Mouse (Mus musculus): ENCODE results near the gene Dffa.
"Not testable (repeated sequence)": the region's sequence is repeated elsewhere in the genome, so short reads cannot be mapped to it uniquely, and the experiment has no call there.

Gene Dffa

GRCm38 (mm10) chr4:149159891-149160290 lies 55.9 kb downstream of the Dffa start:
- H3K27me3 ChIP-seq (ENCODE audit: insufficient read depth, low read length): no peaks in the 10 kb centered on the region
- H3K4me3 ChIP-seq (replicated peaks; ENCODE audit: low read length): peak overlapping the region; percentile 55
- TF ChIP-seq NANOG (IDR thresholded peaks at IDR 0.05; ENCODE audit: borderline replicate concordance, low read length) (no peak), POU5F1 (IDR thresholded peaks at IDR 0.05; ENCODE audit: borderline replicate concordance, low read length) (no peak), CTCF (conservative IDR thresholded peaks at IDR 0.05; ENCODE audit: low read length) (no peak)
- peaks cover 97% of the 10 kb centered on the region for H3K36me3 ChIP-seq (ENCODE audit: insufficient read depth, low read length)
- H3K9me3 ChIP-seq (ENCODE audit: low read length): no peaks in the 10 kb centered on the region
- H3K4me1 ChIP-seq (replicated peaks; ENCODE audit: low read depth, low read length): peaks cover 96% of the 10 kb centered on the region

GRCm38 (mm10) chr4:149161166-149161565 lies 57.2 kb downstream of the Dffa start:
- Histone ChIP-seq H3K9me3 (ENCODE audit: low read length) (no peaks in the 10 kb centered on the region), H3K4me3 (replicated peaks; ENCODE audit: low read length) (peak overlapping the region; percentile 55; the same call in 1 of the 2 replicates), H3K4me1 (replicated peaks; ENCODE audit: low read depth, low read length) (peaks cover 99% of the 10 kb centered on the region), H3K36me3 (ENCODE audit: insufficient read depth, low read length) (peaks cover 92% of the 10 kb centered on the region), H3K27me3 (ENCODE audit: insufficient read depth, low read length) (no peaks in the 10 kb centered on the region)
- TF ChIP-seq NANOG (IDR thresholded peaks at IDR 0.05; ENCODE audit: borderline replicate concordance, low read length) (no peak), POU5F1 (IDR thresholded peaks at IDR 0.05; ENCODE audit: borderline replicate concordance, low read length) (no peak), CTCF (conservative IDR thresholded peaks at IDR 0.05; ENCODE audit: low read length) (no peak)

- H3K4me3 ChIP-seq (replicated peaks; ENCODE audit: low read length): peak overlapping the region; percentile 4; the same call in 1 of the 2 replicates
- no peak for TF ChIP-seq POU5F1 (IDR thresholded peaks at IDR 0.05; ENCODE audit: borderline replicate concordance, low read length)
- TF ChIP-seq CTCF (conservative IDR thresholded peaks at IDR 0.05; ENCODE audit: low read length): no peak
- TF ChIP-seq NANOG (IDR thresholded peaks at IDR 0.05; ENCODE audit: borderline replicate concordance, low read length): no peak
- no peaks in the 10 kb centered on the region for H3K9me3 ChIP-seq (ENCODE audit: low read length)
- peaks cover 86% of the 10 kb centered on the region for H3K4me1 ChIP-seq (replicated peaks; ENCODE audit: low read depth, low read length)
- peaks cover 71% of the 10 kb centered on the region for H3K36me3 ChIP-seq (ENCODE audit: insufficient read depth, low read length)
- no peaks in the 10 kb centered on the region for H3K27me3 ChIP-seq (ENCODE audit: insufficient read depth, low read length)
These were observed 59.2 kb downstream of the Dffa start for GRCm38 (mm10) chr4:149163196-149163595.

GRCm38 (mm10) chr4:149164150-149164549 lies 60.2 kb downstream of the Dffa start:
- peaks cover 84% of the 10 kb centered on the region for H3K4me1 ChIP-seq (replicated peaks; ENCODE audit: low read depth, low read length)
- H3K36me3 ChIP-seq (ENCODE audit: insufficient read depth, low read length): peaks cover 62% of the 10 kb centered on the region
- TF ChIP-seq CTCF (conservative IDR thresholded peaks at IDR 0.05; ENCODE audit: low read length): no peak; the same call in 1 of the 2 replicates
- TF ChIP-seq NANOG (IDR thresholded peaks at IDR 0.05; ENCODE audit: borderline replicate concordance, low read length): no peak
- TF ChIP-seq POU5F1 (IDR thresholded peaks at IDR 0.05; ENCODE audit: borderline replicate concordance, low read length): no peak
- no peaks in the 10 kb centered on the region for H3K27me3 ChIP-seq (ENCODE audit: insufficient read depth, low read length)
- H3K9me3 ChIP-seq (ENCODE audit: low read length): no peaks in the 10 kb centered on the region
- H3K4me3 ChIP-seq (replicated peaks; ENCODE audit: low read length): peak overlapping the region; percentile 93; the same call in 1 of the 2 replicates

- Histone ChIP-seq H3K36me3 (ENCODE audit: insufficient read depth, low read length) (peaks cover 40% of the 10 kb centered on the region), H3K4me1 (replicated peaks; ENCODE audit: low read depth, low read length) (peaks cover 80% of the 10 kb centered on the region), H3K27me3 (ENCODE audit: insufficient read depth, low read length) (no peaks in the 10 kb centered on the region), H3K4me3 (replicated peaks; ENCODE audit: low read length) (peak within 1 kb of the TSS; percentile 93), H3K9me3 (ENCODE audit: low read length) (no peaks in the 10 kb centered on the region)
- TF ChIP-seq CTCF (conservative IDR thresholded peaks at IDR 0.05; ENCODE audit: low read length) (no peak), POU5F1 (IDR thresholded peaks at IDR 0.05; ENCODE audit: borderline replicate concordance, low read length) (no peak), NANOG (IDR thresholded peaks at IDR 0.05; ENCODE audit: borderline replicate concordance, low read length) (no peak)
These were observed 62.4 kb downstream of the Dffa start, which contains the start of gene Pgd for GRCm38 (mm10) chr4:149166215-149166946. Gene Pgd, minus strand, starts transcription at chr4:149166771.

- Histone ChIP-seq H3K36me3 (ENCODE audit: insufficient read depth, low read length) (peaks cover 34% of the 10 kb centered on the region), H3K4me3 (replicated peaks; ENCODE audit: low read length) (peak overlapping the region; percentile 93), H3K4me1 (replicated peaks; ENCODE audit: low read depth, low read length) (peaks cover 80% of the 10 kb centered on the region), H3K27me3 (ENCODE audit: insufficient read depth, low read length) (no peaks in the 10 kb centered on the region), H3K9me3 (ENCODE audit: low read length) (no peaks in the 10 kb centered on the region)
- TF ChIP-seq POU5F1 (IDR thresholded peaks at IDR 0.05; ENCODE audit: borderline replicate concordance, low read length) (no peak), CTCF (conservative IDR thresholded peaks at IDR 0.05; ENCODE audit: low read length) (no peak), NANOG (IDR thresholded peaks at IDR 0.05; ENCODE audit: borderline replicate concordance, low read length) (no peak)
These were observed 63.1 kb downstream of the Dffa start for GRCm38 (mm10) chr4:149166957-149167611.

GRCm38 (mm10) chr4:149168016-149168415 lies 64.1 kb downstream of the Dffa start:
- Histone ChIP-seq H3K4me3 (replicated peaks; ENCODE audit: low read length) (peak overlapping the region; percentile 93), H3K4me1 (replicated peaks; ENCODE audit: low read depth, low read length) (peaks cover 80% of the 10 kb centered on the region), H3K9me3 (ENCODE audit: low read length) (no peaks in the 10 kb centered on the region), H3K27me3 (ENCODE audit: insufficient read depth, low read length) (no peaks in the 10 kb centered on the region), H3K36me3 (ENCODE audit: insufficient read depth, low read length) (peaks cover 25% of the 10 kb centered on the region)
- TF ChIP-seq POU5F1 (IDR thresholded peaks at IDR 0.05; ENCODE audit: borderline replicate concordance, low read length) (no peak), CTCF (conservative IDR thresholded peaks at IDR 0.05; ENCODE audit: low read length) (no peak), NANOG (IDR thresholded peaks at IDR 0.05; ENCODE audit: borderline replicate concordance, low read length) (no peak)

- H3K4me1 ChIP-seq (replicated peaks; ENCODE audit: low read depth, low read length): peaks cover 65% of the 10 kb centered on the region
- not testable (repeated sequence) for H3K9me3 ChIP-seq (ENCODE audit: low read length); H3K27me3 ChIP-seq (ENCODE audit: insufficient read depth, low read length); H3K36me3 ChIP-seq (ENCODE audit: insufficient read depth, low read length)
- peak overlapping the region; percentile 4; the same call in 1 of the 2 replicates for H3K4me3 ChIP-seq (replicated peaks; ENCODE audit: low read length)
These were observed 66.0 kb downstream of the Dffa start for GRCm38 (mm10) chr4:149169926-149170325.
